Mouse (Mus musculus) hematopoietic multipotent progenitor cell, adult 10-12 weeks (in vitro differentiated cells): Measurements from ENCODE around the gene Gatd1. TPM values are rescaled to one million over a fixed set of nuclear protein-coding genes. Genes with fewer than 3 reads are reported as not detected.

Experiments used
- polyA plus RNA-seq: library from polyadenylated mRNA; stranded (reverse); fragments of >175 nt; gene quantifications from 2 replicates; pipeline ENCODE4 v1.2.3, GENCODE M21; 2012; ENCODE audit warnings: low replicate concordance

The Gatd1 gene
- polyA plus RNA-seq, result 9.9 and 18.8 TPM in 2 replicates

GRCm38 (mm10) chr7:141413809-141414584, at the start of gene Gatd1:
Gene Gatd1, minus strand, starts transcription at chr7:141414136.

DNA sequence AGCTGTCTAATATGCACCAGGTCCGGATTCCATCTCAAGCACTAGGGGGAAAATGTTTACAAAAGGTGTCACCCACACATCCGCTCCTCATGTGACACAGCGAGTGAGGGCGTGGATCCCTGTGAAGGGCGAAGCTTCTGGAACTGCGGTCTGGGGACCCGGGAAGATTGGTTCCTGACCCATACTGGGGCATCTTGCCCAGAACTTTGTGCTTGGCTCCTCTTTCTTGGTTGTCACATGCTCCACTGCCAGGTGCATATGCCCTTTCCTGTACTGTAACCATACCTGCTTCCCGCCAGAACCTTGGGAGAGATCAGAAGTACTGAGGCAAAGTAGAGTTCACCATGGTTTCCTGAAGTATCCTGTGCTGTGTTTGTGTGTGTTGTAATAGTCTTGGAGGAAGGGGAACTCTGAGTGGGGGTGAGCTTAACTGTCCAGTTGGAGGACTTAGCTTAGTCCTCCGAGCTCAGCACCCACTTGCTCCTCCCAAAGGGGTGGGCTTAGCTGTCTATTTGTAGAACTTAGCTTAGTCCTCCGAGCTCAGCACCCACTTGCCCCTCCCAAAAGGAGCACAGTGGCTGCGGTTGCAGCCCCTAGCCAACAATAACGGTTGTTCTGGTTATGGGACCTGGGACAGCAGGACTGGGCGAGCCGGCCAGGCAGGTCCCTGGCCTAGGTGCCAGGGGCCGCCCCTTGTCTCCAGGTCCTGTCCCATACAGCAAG, 46.6 kb upstream of the Gatd1 start, which contains the start of gene Cracr2b:
Cracr2b (plus strand) TSS at position 704 of the 723 bp plus-strand sequence.

DNA sequence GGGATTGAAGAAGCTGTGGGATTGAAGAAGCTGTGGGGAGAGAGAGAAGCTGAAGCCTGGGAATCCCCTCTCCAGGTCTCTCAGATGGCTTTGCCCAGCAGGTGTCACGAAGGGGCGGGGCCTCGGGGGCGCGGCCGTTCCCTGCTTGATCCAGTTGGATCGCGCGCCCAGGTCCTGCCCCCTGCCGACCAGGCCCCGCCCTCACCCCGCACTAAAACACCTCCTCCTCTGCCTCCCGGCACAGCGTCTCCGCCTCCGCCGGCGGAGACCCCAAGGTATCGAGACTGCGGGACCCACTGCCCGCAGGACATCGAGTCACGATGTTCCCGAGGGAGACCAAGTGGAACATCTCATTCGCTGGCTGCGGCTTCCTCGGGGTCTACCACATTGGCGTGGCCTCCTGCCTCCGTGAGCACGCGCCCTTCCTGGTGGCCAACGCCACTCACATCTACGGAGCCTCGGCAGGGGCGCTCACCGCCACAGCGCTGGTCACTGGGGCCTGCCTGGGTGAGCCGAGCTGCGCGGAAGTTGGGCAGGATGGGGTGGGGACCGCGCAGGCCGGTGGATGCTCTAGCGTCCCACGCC, 41.1 kb upstream of the Gatd1 start, which contains the start of gene Pnpla2:
Pnpla2 (plus strand) TSS at position 232 of the 585 bp plus-strand sequence.

GRCm38 (mm10) chr7:141447110-141447991, 33.4 kb upstream of the Gatd1 start, which contains the start of gene Rplp2:
Gene Rplp2, plus strand, starts transcription at chr7:141447370.

GRCm38 (mm10) chr7:141443828-141444237, 29.9 kb upstream of the Gatd1 start, which contains the start of gene Pidd1:
Gene Pidd1, minus strand, starts transcription at chr7:141444025.

DNA sequence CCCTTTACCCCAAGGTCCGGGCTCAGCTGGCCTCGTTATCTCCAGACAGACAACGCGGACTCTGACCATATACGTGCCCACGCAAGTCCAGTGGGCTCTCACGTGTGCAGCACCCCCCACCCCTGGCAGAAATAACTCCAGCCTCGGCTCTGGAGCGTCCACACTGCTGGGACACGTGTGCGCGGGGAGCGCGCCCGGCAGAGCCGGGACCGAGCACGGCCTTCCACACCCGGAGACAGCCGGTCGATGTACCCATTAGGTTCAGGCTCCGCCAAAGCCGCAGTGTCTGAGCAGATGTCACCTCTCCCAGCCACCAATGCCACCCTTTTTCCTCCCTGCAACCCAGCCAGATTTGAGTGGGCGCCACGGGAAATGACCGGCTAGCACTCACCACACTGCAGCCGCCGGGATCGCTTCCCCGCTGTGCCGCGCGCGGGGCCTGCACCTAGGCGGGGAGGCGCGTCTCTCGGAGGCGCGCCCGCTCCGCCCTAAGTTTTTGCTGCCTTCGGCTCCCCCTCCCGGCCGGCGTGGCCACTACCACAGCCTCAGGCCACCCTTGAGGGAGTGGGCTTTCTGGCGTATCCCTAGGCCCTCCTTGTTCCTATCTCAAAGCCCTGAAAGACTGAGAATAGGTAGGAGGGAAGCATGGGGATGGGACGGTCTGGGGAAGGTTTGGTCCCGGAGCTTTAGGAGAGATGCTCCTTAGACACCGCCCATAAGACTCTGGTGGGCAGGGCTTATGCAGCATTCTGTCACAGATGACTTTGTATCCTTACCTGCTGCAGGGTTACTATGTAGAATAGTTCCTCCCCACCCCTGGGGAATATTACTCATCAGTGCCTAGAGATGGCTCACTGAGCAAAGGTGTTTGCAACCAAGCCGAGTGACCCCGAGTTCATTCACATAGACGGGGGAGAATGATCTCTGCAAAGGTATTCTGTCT, 23.5 kb upstream of the Gatd1 start, which contains the start of gene Slc25a22:
Slc25a22 (minus strand) TSS at position 715 of the 943 bp plus-strand sequence.

DNA sequence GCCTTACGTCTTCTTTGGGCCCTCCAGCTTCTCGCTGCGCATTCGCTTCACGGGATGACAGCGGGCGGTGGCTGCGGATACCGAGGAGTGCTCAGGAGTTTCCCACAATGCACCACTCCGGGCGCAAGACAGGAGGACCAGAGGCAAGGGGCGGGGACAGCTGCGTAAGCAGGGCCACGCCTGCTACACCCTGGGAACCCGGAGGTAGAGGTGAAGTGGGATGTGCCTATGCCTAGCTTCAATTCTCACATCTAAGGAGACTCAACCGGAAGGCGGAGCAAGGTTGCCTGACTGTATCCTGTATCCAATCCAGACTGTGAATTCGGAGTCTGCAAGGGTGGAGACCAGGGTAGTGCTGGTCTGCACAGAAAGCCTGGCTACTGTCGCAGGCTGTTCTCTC, 15.4 kb upstream of the Gatd1 start, which contains the start of gene Cend1:
Cend1 (minus strand) TSS at position 182 of the 400 bp plus-strand sequence.

GRCm38 (mm10) chr7:141391625-141392551, 22.0 kb downstream of the Gatd1 start, which contains the start of gene Taldo1:
Gene Taldo1, plus strand, starts transcription at chr7:141392199.

Other genes with a start within 250 kb of the Gatd1 start
- gene Rnh1, start 241.3 kb downstream of the Gatd1 start, polyA plus RNA-seq, result 9.0 and 40.5 TPM in 2 replicates
- gene Hras, start 220.1 kb downstream of the Gatd1 start, polyA plus RNA-seq, result 32.3 and 36.1 TPM in 2 replicates
- 13.6 and 20.7 TPM in 2 replicates for gene Lrrc56, start 220.0 kb downstream of the Gatd1 start, polyA plus RNA-seq
- 4.7 and 9.3 TPM in 2 replicates for gene Lmntd2, start 200.1 kb downstream of the Gatd1 start, polyA plus RNA-seq
- gene Rassf7, start 198.3 kb downstream of the Gatd1 start, polyA plus RNA-seq, result 18.6 and 26.2 TPM in 2 replicates
- 119 and 133 TPM in 2 replicates for gene Phrf1, start 185.4 kb downstream of the Gatd1 start, polyA plus RNA-seq
- 136 and 455 TPM in 2 replicates for gene Irf7, start 147.7 kb downstream of the Gatd1 start, polyA plus RNA-seq
- gene Cdhr5, start 137.3 kb downstream of the Gatd1 start, polyA plus RNA-seq, result 0.06 and 0.34 TPM in 2 replicates
- gene Sct, start 135.0 kb downstream of the Gatd1 start, polyA plus RNA-seq, result 0.21 TPM in 1 of 2 replicates, not detected in the other
- gene Drd4, start 122.1 kb downstream of the Gatd1 start, polyA plus RNA-seq, result 0.11 TPM in 1 of 2 replicates, not detected in the other
- gene Deaf1, start 86.4 kb downstream of the Gatd1 start, polyA plus RNA-seq, result 16.9 and 54.5 TPM in 2 replicates
- 23.7 and 40.6 TPM in 2 replicates for gene Tmem80, start 86.4 kb downstream of the Gatd1 start, polyA plus RNA-seq
- 0.34 and 0.65 TPM in 2 replicates for gene Eps8l2, start 75.3 kb downstream of the Gatd1 start, polyA plus RNA-seq
- gene Taldo1, start 21.9 kb downstream of the Gatd1 start, polyA plus RNA-seq, result 33.5 and 307 TPM in 2 replicates
- 0.10 TPM in 1 of 2 replicates, not detected in the other for gene Cend1, start 15.4 kb upstream of the Gatd1 start, polyA plus RNA-seq
- 66.0 and 111 TPM in 2 replicates for gene Slc25a22, start 23.8 kb upstream of the Gatd1 start, polyA plus RNA-seq
- 11.3 and 32.9 TPM in 2 replicates for gene Pidd1, start 29.9 kb upstream of the Gatd1 start, polyA plus RNA-seq
- 3,922 and 5,182 TPM in 2 replicates for gene Rplp2, start 33.2 kb upstream of the Gatd1 start, polyA plus RNA-seq
- 122 and 166 TPM in 2 replicates for gene Pnpla2, start 41.1 kb upstream of the Gatd1 start, polyA plus RNA-seq
- 4.4 and 5.5 TPM in 2 replicates for gene Cracr2b, start 47.0 kb upstream of the Gatd1 start, polyA plus RNA-seq
- gene Cd151, start 53.3 kb upstream of the Gatd1 start, polyA plus RNA-seq, result 7.4 and 23.0 TPM in 2 replicates
- 22.1 and 24.5 TPM in 2 replicates for gene Polr2l, start 61.0 kb upstream of the Gatd1 start, polyA plus RNA-seq
- 5.9 and 14.9 TPM in 2 replicates for gene Tspan4, start 61.1 kb upstream of the Gatd1 start, polyA plus RNA-seq
- 11.4 and 11.9 TPM in 2 replicates for gene Chid1, start 125.7 kb upstream of the Gatd1 start, polyA plus RNA-seq
- gene Ap2a2, start 148.0 kb upstream of the Gatd1 start, polyA plus RNA-seq, result 28.5 and 29.5 TPM in 2 replicates
- gene Muc6, start 241.2 kb upstream of the Gatd1 start, polyA plus RNA-seq, result 0.01 TPM in 2 replicates